Mouse (Mus musculus) ES-Bruce4 (cell line): ENCODE results near the gene Gpr37. TPM values are rescaled to one million over a fixed set of nuclear protein-coding genes. Genes with fewer than 3 reads are reported as not detected.
A peak's percentile ranks its signal among the peaks of the same experiment; 100 is the strongest.

Experiments used
- H3K27ac ChIP-seq: 2 replicates; pipeline ENCODE4 v1.5.1; 2012; ENCODE audit warnings: low read length, inconsistent platforms; ENCODE audit not compliant: insufficient read depth
- H3K27me3 ChIP-seq: 2 replicates; pipeline ENCODE4 v1.6.1; 2012; ENCODE audit warnings: mild to moderate bottlenecking, low read length, inconsistent platforms; ENCODE audit not compliant: control insufficient read depth, poor library complexity, insufficient read depth, severe bottlenecking
- H3K36me3 ChIP-seq: 2 replicates; pipeline ENCODE4 v1.6.1; 2012; ENCODE audit warnings: inconsistent platforms, mild to moderate bottlenecking, low read length, moderate library complexity; ENCODE audit not compliant: control insufficient read depth, poor library complexity, insufficient read depth, severe bottlenecking
- H3K4me1 ChIP-seq: one replicate; pipeline ENCODE4 v1.8.1; 2011; ENCODE audit warnings: low read length; ENCODE audit not compliant: control insufficient read depth, insufficient read depth
- H3K4me3 ChIP-seq: 2 replicates; pipeline ENCODE4 v1.5.1; 2011; ENCODE audit warnings: low read depth, mild to moderate bottlenecking, low read length
- H3K9ac ChIP-seq: 2 replicates; pipeline ENCODE4 v1.6.1; 2012; ENCODE audit warnings: low read depth, mild to moderate bottlenecking, inconsistent platforms; ENCODE audit not compliant: poor library complexity, severe bottlenecking
- H3K9me3 ChIP-seq: replicated peaks from 2 replicates; pipeline ENCODE4 v1.6.1; 2012; ENCODE audit warnings: mild to moderate bottlenecking, low read length, inconsistent platforms; ENCODE audit not compliant: control insufficient read depth, poor library complexity, insufficient read depth, severe bottlenecking
- CTCF ChIP-seq: IDR thresholded peaks from one replicate; pipeline ENCODE4 v1.8.1; 2011; ENCODE audit warnings: low read depth, low read length
- EP300 ChIP-seq: IDR thresholded peaks from 2 replicates; pipeline ENCODE4 v1.6.1; 2011; ENCODE audit warnings: low read depth, low read length; ENCODE audit not compliant: insufficient read depth
- POLR2A ChIP-seq: IDR thresholded peaks from one replicate; pipeline ENCODE4 v1.8.1; 2011; ENCODE audit warnings: low read length; ENCODE audit not compliant: insufficient read depth
- polyA plus RNA-seq: library from polyadenylated mRNA; stranded (reverse); fragments of >200 nt; gene quantifications from 2 replicates; pipeline ENCODE4 v1.2.4, GENCODE M21; 2011; ENCODE audit warnings: low read depth; ENCODE audit not compliant: missing spikeins, insufficient read depth, insufficient read length

The Gpr37 gene
- polyA plus RNA-seq, 1 experiment: 0.16 TPM

DNA sequence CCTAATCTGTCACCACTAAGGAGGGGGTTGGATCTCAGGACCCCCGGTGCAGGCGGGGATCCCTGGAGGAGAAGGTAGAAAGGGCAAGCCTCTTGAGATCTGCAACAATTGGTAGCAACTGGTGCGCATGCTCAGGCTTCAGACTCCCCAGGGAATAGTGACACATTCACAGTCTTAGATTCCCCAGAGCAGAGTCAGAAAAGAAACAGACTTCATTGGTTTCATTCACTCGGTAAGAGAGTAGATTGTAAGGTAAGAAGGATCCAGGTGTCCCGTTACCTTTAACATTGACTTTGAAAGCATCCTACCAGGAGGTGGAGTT, 284 bp downstream of the Gpr37 start:
- peaks cover 7% of the 10 kb centered on the region; the same call in 1 of the 2 replicates for H3K27me3 ChIP-seq
- H3K4me1 ChIP-seq: no peaks in the 10 kb centered on the region
- peak overlapping the region; percentile 40 for H3K4me3 ChIP-seq
- H3K9ac ChIP-seq: no peak overlapping the region
- H3K27ac ChIP-seq: no peak overlapping the region
- TF ChIP-seq CTCF (no peak), EP300 (no peak), POLR2A (no peak)
- no peaks in the 10 kb centered on the region for H3K36me3 ChIP-seq
- H3K9me3 ChIP-seq: no peaks in the 10 kb centered on the region

DNA sequence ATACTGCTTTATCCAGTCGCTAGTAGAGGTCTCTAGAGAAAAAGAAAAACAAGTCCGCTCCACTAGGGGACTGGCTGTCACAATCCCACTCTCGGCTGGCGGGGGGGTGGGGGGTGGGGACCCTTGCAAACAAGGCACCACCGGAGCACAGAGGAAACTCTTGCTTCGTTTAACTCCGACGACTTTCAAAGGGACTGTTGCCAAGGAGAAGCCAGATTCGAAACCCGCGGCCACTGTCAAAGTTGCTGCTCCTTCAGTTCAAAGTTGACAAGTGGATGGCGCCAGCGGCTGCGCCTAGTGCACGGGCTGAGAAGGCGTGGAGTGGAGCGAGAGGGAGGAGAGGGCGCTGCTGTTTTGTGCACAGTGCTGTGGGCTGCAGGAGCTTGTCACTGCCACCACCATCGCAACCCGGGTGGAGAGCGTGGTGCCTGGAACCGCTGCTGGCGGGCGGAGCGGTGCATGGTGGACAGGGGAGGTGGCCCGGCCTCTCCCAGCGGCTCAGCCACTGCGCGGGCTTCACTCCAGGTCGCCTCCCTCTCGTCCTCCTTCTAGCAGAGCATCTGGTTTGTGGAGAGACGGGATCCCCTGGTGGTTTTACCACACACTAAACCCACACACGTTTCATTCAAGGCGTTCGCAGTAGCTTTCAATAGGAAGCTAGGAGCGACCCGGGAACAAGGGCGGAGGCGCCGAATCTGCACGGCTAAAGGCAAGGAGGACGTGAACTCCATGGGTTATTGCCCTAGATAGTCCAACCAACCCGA, 827 bp downstream of the Gpr37 start:
- Histone ChIP-seq H3K9me3 (no peaks in the 10 kb centered on the region), H3K36me3 (no peaks in the 10 kb centered on the region), H3K4me1 (no peaks in the 10 kb centered on the region), H3K27me3 (peaks cover 7% of the 10 kb centered on the region; the same call in 1 of the 2 replicates), H3K27ac (no peak overlapping the region), H3K9ac (no peak overlapping the region), H3K4me3 (peak overlapping the region; percentile 40)
- TF ChIP-seq CTCF (no peak), EP300 (no peak), POLR2A (no peak)

DNA sequence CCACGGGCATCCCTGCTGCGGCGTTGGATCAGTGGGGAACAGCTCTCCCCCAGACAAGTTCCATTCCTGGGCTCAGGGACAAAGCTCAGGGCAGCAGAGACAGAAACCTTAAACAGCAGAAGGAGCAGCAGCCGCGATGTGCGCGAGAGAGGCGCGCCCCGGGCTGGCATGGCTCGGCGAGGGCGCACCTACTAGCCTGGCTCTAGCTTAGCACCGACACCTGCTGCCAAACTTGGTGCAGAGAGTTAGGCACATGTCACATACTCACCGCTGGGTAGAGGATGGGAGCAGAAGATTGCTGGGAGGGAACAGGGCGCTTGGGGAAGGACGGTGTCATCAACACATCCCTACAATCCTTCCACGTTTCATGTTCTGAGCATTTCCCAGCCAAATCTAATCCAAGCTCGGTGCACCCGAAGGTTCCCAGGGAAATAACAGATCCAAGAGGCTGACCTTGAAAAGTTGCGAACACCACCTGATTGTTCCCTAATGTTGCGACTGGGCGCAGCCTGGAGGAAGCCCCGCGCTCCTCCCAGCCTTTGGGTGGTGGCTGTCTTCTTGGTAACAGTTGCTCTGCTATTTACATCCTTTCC, 1.5 kb downstream of the Gpr37 start:
- H3K27ac ChIP-seq: no peak overlapping the region
- H3K9me3 ChIP-seq: no peaks in the 10 kb centered on the region
- H3K9ac ChIP-seq: no peak overlapping the region
- no peaks in the 10 kb centered on the region for H3K36me3 ChIP-seq
- peaks cover 7% of the 10 kb centered on the region; the same call in 1 of the 2 replicates for H3K27me3 ChIP-seq
- H3K4me3 ChIP-seq: peak overlapping the region; percentile 45
- H3K4me1 ChIP-seq: no peaks in the 10 kb centered on the region
- TF ChIP-seq EP300: no peak
- no peak for TF ChIP-seq CTCF
- no peak for TF ChIP-seq POLR2A

DNA sequence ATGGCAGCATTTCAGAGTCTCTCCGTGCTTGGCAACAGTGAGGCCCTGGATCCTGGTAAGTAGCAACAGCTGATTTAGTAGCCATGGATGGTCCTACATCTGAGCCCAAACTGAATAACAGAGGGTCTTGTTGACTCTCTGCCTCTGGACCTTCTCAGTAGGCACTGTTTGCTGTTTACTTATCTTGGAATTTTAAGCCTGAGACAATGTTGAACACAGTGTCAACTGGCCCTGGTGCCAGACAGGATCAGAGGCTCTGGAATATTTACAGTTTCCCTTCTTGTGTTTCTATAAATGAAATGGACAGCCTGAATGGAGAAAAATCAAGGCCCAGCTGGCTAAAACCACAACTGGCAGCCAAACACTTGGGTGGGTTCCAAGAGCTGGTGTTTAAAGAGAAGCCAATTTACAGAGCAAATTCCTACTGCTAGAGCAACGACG, 3.7 kb downstream of the Gpr37 start:
- Histone ChIP-seq H3K9me3 (no peaks in the 10 kb centered on the region), H3K9ac (no peak overlapping the region), H3K4me1 (no peaks in the 10 kb centered on the region), H3K27ac (no peak overlapping the region), H3K36me3 (no peaks in the 10 kb centered on the region), H3K4me3 (no peak overlapping the region), H3K27me3 (peaks cover 7% of the 10 kb centered on the region; the same call in 1 of the 2 replicates)
- TF ChIP-seq POLR2A: no peak
- TF ChIP-seq CTCF: no peak
- TF ChIP-seq EP300: no peak

DNA sequence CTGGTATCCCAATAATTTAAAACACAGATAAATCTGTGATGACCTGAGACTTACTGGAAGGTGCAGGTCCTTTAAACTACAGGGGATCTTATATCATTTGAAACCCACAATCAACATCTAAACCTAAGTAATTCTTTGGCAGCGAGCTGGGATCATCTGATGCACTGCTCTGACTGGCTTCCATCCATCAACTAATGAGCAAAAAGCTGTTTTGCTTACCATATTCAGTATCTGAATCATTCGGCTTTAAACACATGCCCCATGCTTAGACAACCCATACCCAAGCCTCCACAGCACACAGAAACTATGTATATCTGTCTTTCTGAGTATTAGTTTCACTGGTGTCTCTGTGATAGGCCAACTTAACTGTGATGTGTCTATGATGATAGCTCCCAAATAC, 6.1 kb downstream of the Gpr37 start:
- TF ChIP-seq POLR2A (no peak), EP300 (no peak), CTCF (no peak)
- H3K9ac ChIP-seq: no peak overlapping the region
- no peaks in the 10 kb centered on the region for H3K4me1 ChIP-seq
- peaks cover 7% of the 10 kb centered on the region; the same call in 1 of the 2 replicates for H3K27me3 ChIP-seq
- no peak overlapping the region for H3K4me3 ChIP-seq
- H3K36me3 ChIP-seq: no peaks in the 10 kb centered on the region
- no peak overlapping the region for H3K27ac ChIP-seq
- no peaks in the 10 kb centered on the region for H3K9me3 ChIP-seq

DNA sequence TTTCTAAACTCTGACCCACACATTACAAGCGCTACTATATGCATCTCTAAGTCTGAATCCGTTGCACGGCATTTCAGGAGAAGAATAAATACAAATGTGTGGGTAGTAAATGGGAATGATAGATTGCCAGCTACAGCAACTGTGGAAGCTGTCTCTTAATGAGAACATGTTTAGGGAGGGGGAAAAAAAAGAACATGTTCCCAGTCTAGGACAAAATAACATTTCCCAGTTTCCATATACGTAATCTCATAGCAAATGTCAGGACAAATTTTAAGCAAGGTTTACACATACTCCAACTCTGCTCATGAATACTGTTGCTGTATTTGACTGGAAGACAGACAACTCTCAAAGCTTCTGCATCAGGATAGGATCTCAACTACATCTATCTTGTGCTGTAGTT, 15.4 kb downstream of the Gpr37 start:
- TF ChIP-seq POLR2A (no peak), CTCF (no peak), EP300 (no peak)
- Histone ChIP-seq H3K4me1 (no peaks in the 10 kb centered on the region), H3K27me3 (no peaks in the 10 kb centered on the region), H3K9ac (no peak overlapping the region), H3K9me3 (no peaks in the 10 kb centered on the region), H3K4me3 (no peak overlapping the region), H3K27ac (no peak overlapping the region), H3K36me3 (no peaks in the 10 kb centered on the region)
